Mouse (Mus musculus): ENCODE data around the gene Slc25a39. TPM values are rescaled to one million over a fixed set of nuclear protein-coding genes. Genes with fewer than 3 reads are reported as not detected.
A peak's percentile ranks its signal among the peaks of the same experiment; 100 is the strongest.

Slc25a39 gene
- polyA plus RNA-seq, 1 experiment from 2014 or later, result 180 TPM

- Histone ChIP-seq H3K27ac (peak overlapping the region; percentile 90), H3K9me3 (no peaks in the 10 kb centered on the region), H3K9ac (peak overlapping the region; percentile 86), H3K4me2 (replicated peaks) (peak overlapping the region; percentile 95), H3K4me3 (peak overlapping the region; percentile 81), H3K36me3 (peaks cover 28% of the 10 kb centered on the region), H3K27me3 (peaks cover 8% of the 10 kb centered on the region), H3K4me1 (peaks cover 19% of the 10 kb centered on the region)
- peak; percentile 73 for ATAC-seq (ENCODE audit: low FRiP score, low read depth)
- WGBS, result under 1% methylated on average over 74 of the region's 85 CpGs
These were observed 579 bp downstream of the Slc25a39 start for GRCm38 (mm10) chr11:102406900-102407833.

DNA sequence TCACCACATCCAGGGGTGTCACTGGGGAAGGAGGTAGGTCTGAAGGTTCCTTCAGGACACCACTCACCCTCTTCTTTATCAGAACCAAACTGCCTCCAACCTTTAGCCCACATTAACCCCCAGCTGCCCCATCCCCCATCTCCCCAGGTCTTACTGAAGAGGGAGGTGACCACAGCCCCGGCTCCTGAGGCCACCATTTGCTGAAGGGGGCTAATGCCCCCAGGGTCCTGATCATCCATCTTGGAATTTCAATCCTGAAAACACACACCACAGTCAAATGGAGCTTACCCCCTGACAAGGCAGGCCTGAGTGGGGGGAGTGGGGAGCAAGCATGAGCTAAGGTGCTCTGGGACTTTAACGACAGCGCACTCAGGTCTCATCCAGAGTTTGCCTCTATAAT is 1.3 kb downstream of the Slc25a39 start:
- 4% methylated on average over 3 of the region's 3 CpGs for WGBS
- Histone ChIP-seq H3K27ac (peak overlapping the region; percentile 90), H3K36me3 (peaks cover 33% of the 10 kb centered on the region), H3K4me1 (peaks cover 19% of the 10 kb centered on the region), H3K9me3 (no peaks in the 10 kb centered on the region), H3K27me3 (peaks cover 16% of the 10 kb centered on the region), H3K9ac (peak overlapping the region; percentile 86), H3K4me2 (replicated peaks) (peak overlapping the region; percentile 95), H3K4me3 (peak overlapping the region; percentile 81)
- ATAC-seq (ENCODE audit: low FRiP score, low read depth), result no peak

DNA sequence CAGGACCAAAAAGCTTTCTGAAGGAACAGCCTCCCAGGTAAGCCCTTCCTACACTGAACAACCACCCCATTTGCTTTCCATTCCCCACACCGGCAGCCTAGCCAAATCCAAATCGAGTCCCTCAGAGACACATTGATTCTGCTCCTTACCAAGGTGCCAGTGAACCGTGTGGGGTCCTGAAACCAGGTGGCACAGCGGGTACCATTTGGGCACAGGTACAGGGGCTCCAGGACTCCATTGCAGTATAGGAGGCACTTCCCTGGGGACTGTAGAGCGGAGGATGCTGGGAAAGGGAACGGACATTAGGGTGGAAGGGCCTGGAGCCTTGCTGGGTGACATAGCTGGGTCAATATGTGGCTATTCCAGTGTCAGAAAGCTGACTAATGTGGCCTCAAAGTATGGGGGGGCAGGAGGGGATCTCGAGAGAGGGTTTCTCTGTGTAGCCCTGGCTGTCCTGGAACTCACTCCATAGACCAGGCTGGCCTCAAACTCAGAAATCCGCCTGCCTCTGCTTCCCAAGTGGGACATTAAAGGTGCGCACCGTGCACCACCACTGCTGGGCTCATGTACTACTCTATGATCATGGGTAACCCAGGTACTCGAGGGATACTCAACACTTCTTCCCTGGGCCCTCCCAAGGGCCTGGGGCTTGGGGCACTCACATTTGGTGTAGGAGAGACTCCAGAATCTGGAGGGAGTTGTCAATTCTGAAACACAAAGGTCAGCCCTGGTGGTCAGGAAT is 2.0 kb downstream of the Slc25a39 start:
- H3K4me1 ChIP-seq, result peaks cover 19% of the 10 kb centered on the region
- H3K9ac ChIP-seq, result peak overlapping the region; percentile 86; the same call in 1 of the 2 replicates
- H3K9me3 ChIP-seq, result no peaks in the 10 kb centered on the region
- H3K4me3 ChIP-seq, result peak overlapping the region; percentile 81
- H3K36me3 ChIP-seq, result peaks cover 33% of the 10 kb centered on the region
- H3K27ac ChIP-seq, result no peak overlapping the region
- 80% methylated on average over 11 of the region's 11 CpGs for WGBS
- peaks cover 23% of the 10 kb centered on the region for H3K27me3 ChIP-seq
- no peak for ATAC-seq (ENCODE audit: low FRiP score, low read depth)
- peak overlapping the region; percentile 95 for H3K4me2 ChIP-seq (replicated peaks)

- Histone ChIP-seq H3K4me1 (peaks cover 28% of the 10 kb centered on the region), H3K4me2 (replicated peaks) (no peak overlapping the region), H3K27ac (no peak overlapping the region), H3K9me3 (no peaks in the 10 kb centered on the region), H3K27me3 (peaks cover 36% of the 10 kb centered on the region), H3K4me3 (no peak overlapping the region), H3K36me3 (peaks cover 33% of the 10 kb centered on the region), H3K9ac (no peak overlapping the region)
- no peak for ATAC-seq (ENCODE audit: low FRiP score, low read depth)
- 87% methylated on average over 18 of the region's 18 CpGs for WGBS
These were observed 3.4 kb downstream of the Slc25a39 start for GRCm38 (mm10) chr11:102404161-102405010.

- Histone ChIP-seq H3K27me3 (peaks cover 44% of the 10 kb centered on the region), H3K4me2 (replicated peaks) (no peak overlapping the region), H3K36me3 (peaks cover 33% of the 10 kb centered on the region), H3K27ac (no peak overlapping the region), H3K9me3 (no peaks in the 10 kb centered on the region), H3K4me1 (peaks cover 29% of the 10 kb centered on the region), H3K4me3 (no peak overlapping the region), H3K9ac (no peak overlapping the region)
- no peak for ATAC-seq (ENCODE audit: low FRiP score, low read depth)
- 93% methylated on average over 11 of the region's 11 CpGs for WGBS
These were observed 4.1 kb downstream of the Slc25a39 start for GRCm38 (mm10) chr11:102403657-102404056.

GRCm38 (mm10) chr11:102401898-102402500 is 5.7 kb downstream of the Slc25a39 start:
- no peak for ATAC-seq (ENCODE audit: low FRiP score, low read depth)

DNA sequence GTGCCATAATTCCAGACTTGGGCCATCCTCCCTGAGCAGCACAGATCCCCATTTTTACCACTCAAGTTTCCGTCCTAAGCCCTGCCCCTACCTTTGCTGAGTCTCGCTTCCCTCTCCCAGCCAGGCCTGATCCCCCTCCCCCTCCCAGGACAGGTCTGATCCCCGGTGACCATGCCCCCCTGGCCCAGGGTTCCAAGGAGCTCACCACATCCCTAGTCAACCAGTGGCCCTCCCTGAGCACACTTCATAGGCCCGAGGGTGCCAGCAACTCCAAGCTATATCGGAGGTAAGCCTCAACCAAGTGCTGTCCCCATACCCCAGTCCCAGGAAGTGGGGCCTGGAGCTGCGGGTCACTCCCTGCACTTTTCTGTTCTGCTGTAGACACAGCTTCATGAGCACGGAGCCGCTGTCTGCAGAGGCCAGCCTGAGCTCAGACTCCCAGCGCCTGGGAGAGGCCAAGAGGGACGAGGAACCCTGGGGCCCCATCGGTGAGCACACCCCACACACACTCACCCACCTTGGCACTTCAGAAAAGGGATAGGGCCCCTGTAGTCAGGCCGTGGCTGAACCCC is 7.1 kb downstream of the Slc25a39 start:
- peaks cover 33% of the 10 kb centered on the region for H3K36me3 ChIP-seq
- no peak overlapping the region for H3K4me2 ChIP-seq (replicated peaks)
- H3K27ac ChIP-seq, result no peak overlapping the region
- H3K9ac ChIP-seq, result no peak overlapping the region
- peaks cover 74% of the 10 kb centered on the region for H3K27me3 ChIP-seq
- no peaks in the 10 kb centered on the region for H3K9me3 ChIP-seq
- 22% methylated on average over 12 of the region's 12 CpGs for WGBS
- H3K4me3 ChIP-seq, result no peak overlapping the region
- peaks cover 17% of the 10 kb centered on the region for H3K4me1 ChIP-seq
- ATAC-seq (ENCODE audit: low FRiP score, low read depth), result no peak

More at GRCm38 (mm10) chr11:102401898-102402500, 5.7 kb downstream of the Slc25a39 start:
- no peak overlapping the region for H3K4me3 ChIP-seq
- no peak overlapping the region for H3K4me2 ChIP-seq (replicated peaks)
- no peak overlapping the region for H3K27ac ChIP-seq
- H3K36me3 ChIP-seq, result peaks cover 33% of the 10 kb centered on the region
- whole genome bisulfite sequencing, result 60% methylated on average over 12 of the region's 12 CpGs
- no peaks in the 10 kb centered on the region for H3K9me3 ChIP-seq
- peaks cover 60% of the 10 kb centered on the region for H3K27me3 ChIP-seq
- no peak overlapping the region for H3K9ac ChIP-seq
- H3K4me1 ChIP-seq, result peaks cover 29% of the 10 kb centered on the region

- H3K9ac ChIP-seq, result peak overlapping the region; percentile 57
- no peaks in the 10 kb centered on the region for H3K9me3 ChIP-seq
- WGBS, result 2% methylated on average over 34 of the region's 34 CpGs
- peaks cover 84% of the 10 kb centered on the region for H3K27me3 ChIP-seq
- H3K36me3 ChIP-seq, result peaks cover 30% of the 10 kb centered on the region
- H3K4me2 ChIP-seq (replicated peaks), result peak overlapping the region; percentile 66
- peak overlapping the region; percentile 38 for H3K4me3 ChIP-seq
- ATAC-seq (ENCODE audit: low FRiP score, low read depth), result no peak
- peaks cover 10% of the 10 kb centered on the region for H3K4me1 ChIP-seq
- H3K27ac ChIP-seq, result no peak overlapping the region
These were observed 8.1 kb downstream of the Slc25a39 start for GRCm38 (mm10) chr11:102399610-102400072.

DNA sequence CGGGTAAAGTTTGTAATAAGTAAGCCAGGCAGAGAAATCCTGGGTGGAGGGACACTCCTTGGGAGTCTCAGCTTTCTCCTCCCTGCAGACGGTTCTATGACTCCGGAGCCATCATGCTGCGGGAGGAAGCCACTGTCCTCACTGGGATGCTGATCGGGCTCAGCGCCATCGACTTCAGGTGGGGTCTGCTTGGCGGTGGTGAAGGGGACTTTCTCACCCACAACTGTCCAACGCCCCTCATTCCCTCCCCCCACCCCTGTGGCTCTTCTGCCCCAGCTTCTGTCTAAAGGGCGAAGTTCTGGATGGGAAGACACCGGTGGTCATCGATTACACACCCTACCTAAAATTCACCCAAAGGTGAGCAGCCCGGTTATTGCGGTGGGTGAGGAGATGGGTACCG is 8.6 kb downstream of the Slc25a39 start:
- Histone ChIP-seq H3K4me2 (replicated peaks) (peak overlapping the region; percentile 66), H3K27me3 (peaks cover 89% of the 10 kb centered on the region), H3K27ac (no peak overlapping the region), H3K9ac (no peak overlapping the region), H3K4me1 (peaks cover 11% of the 10 kb centered on the region), H3K4me3 (peak overlapping the region; percentile 38), H3K36me3 (peaks cover 24% of the 10 kb centered on the region), H3K9me3 (no peaks in the 10 kb centered on the region)
- ATAC-seq (ENCODE audit: low FRiP score, low read depth), result no peak
- WGBS, result 15% methylated on average over 15 of the region's 15 CpGs

GRCm38 (mm10) chr11:102398007-102398825 is 9.5 kb downstream of the Slc25a39 start:
- H3K9ac ChIP-seq, result no peak overlapping the region
- ATAC-seq (ENCODE audit: low FRiP score, low read depth), result no peak
- peaks cover 19% of the 10 kb centered on the region for H3K4me1 ChIP-seq
- H3K4me3 ChIP-seq, result no peak overlapping the region
- H3K9me3 ChIP-seq, result no peaks in the 10 kb centered on the region
- no peak overlapping the region for H3K27ac ChIP-seq
- H3K36me3 ChIP-seq, result peaks cover 15% of the 10 kb centered on the region
- peaks cover 91% of the 10 kb centered on the region for H3K27me3 ChIP-seq
- 75% methylated on average over 20 of the region's 20 CpGs for WGBS
- H3K4me2 ChIP-seq (replicated peaks), result no peak overlapping the region

Data from limb, embryonic 13.5 days (tissue).